Mouse (Mus musculus): ENCODE results near the gene Cacng2. TPM values are rescaled to one million over a fixed set of nuclear protein-coding genes. Genes with fewer than 3 reads are reported as not detected.
A peak's percentile ranks its signal among the peaks of the same experiment; 100 is the strongest.

Cacng2 gene
- polyA plus RNA-seq, 1 experiment from 2014 or later, result 12.7 TPM

- WGBS, result 79% methylated on average over 4 of the region's 4 CpGs
- Histone ChIP-seq H3K27ac (replicated peaks; ENCODE audit: low read depth, low read length) (no peak overlapping the region), H3K27me3 (ENCODE audit: control insufficient read depth, insufficient read depth, low read length) (no peaks in the 10 kb centered on the region), H3K9ac (replicated peaks; ENCODE audit: low read length) (no peak overlapping the region), H3K9me3 (ENCODE audit: control insufficient read depth, low read length) (no peaks in the 10 kb centered on the region), H3K4me3 (replicated peaks; ENCODE audit: low read depth, low read length) (no peak overlapping the region), H3K4me1 (ENCODE audit: control insufficient read depth, insufficient read depth, low read length) (peaks cover 13% of the 10 kb centered on the region; the same call in 1 of the 2 replicates), H3K4me2 (ENCODE audit: low read length) (no peak overlapping the region), H3K36me3 (ENCODE audit: control insufficient read depth, insufficient read depth, low read length) (no peaks in the 10 kb centered on the region)
- ATAC-seq (ENCODE audit: low FRiP score, low TSS enrichment), result no peak
- no peak for DNase-seq
These were observed 39.5 kb downstream of the Cacng2 start for GRCm38 (mm10) chr15:78080326-78080725.

DNA sequence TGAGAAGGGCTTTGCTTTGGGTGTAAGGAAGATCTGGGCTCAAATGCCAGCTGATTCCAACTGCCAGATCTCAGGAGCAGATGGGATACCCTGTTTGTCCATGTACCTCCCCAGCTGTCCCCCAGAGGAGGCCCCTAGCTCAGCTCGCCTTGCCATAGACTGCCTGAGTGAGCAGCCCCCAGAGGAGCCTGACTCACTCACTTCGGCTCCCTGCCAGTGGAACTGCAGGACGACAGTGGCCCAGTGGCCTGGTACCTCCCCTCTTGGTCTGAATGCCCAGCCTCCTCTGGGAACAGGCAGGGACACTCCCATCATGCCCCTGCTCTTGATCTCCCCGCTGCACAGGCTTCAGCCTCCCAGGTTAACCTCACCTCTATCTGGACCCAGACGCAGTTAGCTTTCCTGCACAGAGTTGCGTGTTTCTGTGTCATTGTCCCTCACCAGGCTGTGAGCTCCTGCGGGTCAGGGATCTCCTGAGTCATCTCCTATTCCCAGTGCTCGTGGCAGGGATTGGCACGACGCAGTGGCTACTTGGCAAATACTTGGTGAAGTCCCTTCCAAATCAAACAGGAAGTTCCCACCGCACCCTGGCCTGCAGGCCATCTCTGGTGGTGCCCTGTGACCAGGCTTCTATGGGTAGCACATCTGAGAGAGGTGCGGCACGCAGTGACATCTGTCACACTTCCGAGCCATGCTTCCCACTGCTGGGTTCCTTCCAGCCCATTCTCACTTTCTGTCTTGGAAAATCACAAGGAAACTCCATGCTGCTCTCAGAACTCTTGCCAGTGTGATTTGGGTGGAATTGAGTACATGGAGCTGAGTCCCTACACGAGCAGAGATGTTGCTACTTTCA is 40.8 kb downstream of the Cacng2 start:
- no peak overlapping the region for H3K4me2 ChIP-seq (ENCODE audit: low read length)
- 0 out of 2 replicates have a peak overlapping the region, but pooled peaks have one; percentile 26 for H3K9ac ChIP-seq (replicated peaks; ENCODE audit: low read length)
- no peaks in the 10 kb centered on the region for H3K9me3 ChIP-seq (ENCODE audit: control insufficient read depth, low read length)
- no peak overlapping the region for H3K4me3 ChIP-seq (replicated peaks; ENCODE audit: low read depth, low read length)
- H3K4me1 ChIP-seq (ENCODE audit: control insufficient read depth, insufficient read depth, low read length), result peaks cover 11% of the 10 kb centered on the region; the same call in 1 of the 2 replicates
- DNase-seq, result no peak
- H3K27me3 ChIP-seq (ENCODE audit: control insufficient read depth, insufficient read depth, low read length), result no peaks in the 10 kb centered on the region
- no peaks in the 10 kb centered on the region for H3K36me3 ChIP-seq (ENCODE audit: control insufficient read depth, insufficient read depth, low read length)
- no peak for ATAC-seq (ENCODE audit: low FRiP score, low TSS enrichment)
- 73% methylated on average over 15 of the region's 15 CpGs for WGBS
- no peak overlapping the region for H3K27ac ChIP-seq (replicated peaks; ENCODE audit: low read depth, low read length)

DNA sequence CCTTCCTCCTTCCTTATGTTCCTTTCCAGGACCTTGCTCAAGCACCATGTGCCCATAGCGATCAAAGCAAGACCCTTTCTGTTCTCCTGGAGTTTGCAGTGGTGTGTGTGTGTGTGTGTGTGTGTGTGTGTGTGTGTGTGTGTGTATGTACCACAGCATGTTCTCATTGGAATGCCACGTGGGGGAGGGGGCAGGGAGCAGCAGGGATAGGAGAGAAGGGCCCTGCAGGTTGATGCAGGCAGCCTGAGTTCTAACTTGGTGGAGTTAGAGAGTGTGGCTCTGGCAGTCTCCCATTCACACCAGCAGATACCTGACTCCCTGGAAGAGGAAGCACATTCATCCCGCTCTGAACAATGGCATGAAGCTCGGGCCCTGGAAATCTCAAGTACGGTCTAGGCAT is 41.6 kb downstream of the Cacng2 start:
- Histone ChIP-seq H3K9me3 (ENCODE audit: control insufficient read depth, low read length) (no peaks in the 10 kb centered on the region), H3K9ac (replicated peaks; ENCODE audit: low read length) (no peak overlapping the region), H3K36me3 (ENCODE audit: control insufficient read depth, insufficient read depth, low read length) (no peaks in the 10 kb centered on the region), H3K27me3 (ENCODE audit: control insufficient read depth, insufficient read depth, low read length) (no peaks in the 10 kb centered on the region), H3K27ac (replicated peaks; ENCODE audit: low read depth, low read length) (no peak overlapping the region), H3K4me1 (ENCODE audit: control insufficient read depth, insufficient read depth, low read length) (peaks cover 11% of the 10 kb centered on the region; the same call in 1 of the 2 replicates), H3K4me2 (ENCODE audit: low read length) (no peak overlapping the region), H3K4me3 (replicated peaks; ENCODE audit: low read depth, low read length) (no peak overlapping the region)
- DNase-seq (no peak), ATAC-seq (ENCODE audit: low FRiP score, low TSS enrichment) (no peak)
- WGBS, result 64% methylated on average over 5 of the region's 5 CpGs

- ATAC-seq (ENCODE audit: low FRiP score, low TSS enrichment) (no peak), DNase-seq (no peak)
- Histone ChIP-seq H3K36me3 (ENCODE audit: control insufficient read depth, insufficient read depth, low read length) (no peaks in the 10 kb centered on the region), H3K9me3 (ENCODE audit: control insufficient read depth, low read length) (no peaks in the 10 kb centered on the region), H3K4me3 (replicated peaks; ENCODE audit: low read depth, low read length) (no peak overlapping the region), H3K27me3 (ENCODE audit: control insufficient read depth, insufficient read depth, low read length) (no peaks in the 10 kb centered on the region), H3K27ac (replicated peaks; ENCODE audit: low read depth, low read length) (no peak overlapping the region), H3K9ac (replicated peaks; ENCODE audit: low read length) (no peak overlapping the region), H3K4me2 (ENCODE audit: low read length) (no peak overlapping the region), H3K4me1 (ENCODE audit: control insufficient read depth, insufficient read depth, low read length) (no peaks in the 10 kb centered on the region)
- WGBS, result 38% methylated on average over 3 of the region's 3 CpGs
These were observed 43.9 kb downstream of the Cacng2 start for GRCm38 (mm10) chr15:78075921-78076320.

DNA sequence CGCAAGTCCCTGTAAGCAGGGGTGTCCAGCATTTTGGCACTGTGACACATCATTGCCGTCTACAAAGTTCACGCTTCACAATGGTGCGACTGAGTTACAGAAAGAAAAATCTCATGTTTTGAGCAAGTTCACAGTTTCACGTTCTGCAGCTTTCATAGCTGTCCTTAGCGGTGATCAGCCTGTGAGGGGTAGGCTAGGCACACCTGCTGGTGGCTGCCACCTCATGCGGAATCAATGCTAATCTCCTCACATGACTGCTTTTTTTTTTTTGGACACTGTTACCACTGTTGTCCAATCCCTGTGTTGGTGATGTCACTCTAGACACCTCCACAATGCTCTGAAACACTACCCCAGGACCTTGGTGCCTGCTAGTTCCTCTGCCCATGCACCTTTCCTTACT is 46.7 kb downstream of the Cacng2 start:
- Histone ChIP-seq H3K9ac (replicated peaks; ENCODE audit: low read length) (no peak overlapping the region), H3K4me1 (ENCODE audit: control insufficient read depth, insufficient read depth, low read length) (no peaks in the 10 kb centered on the region), H3K4me2 (ENCODE audit: low read length) (no peak overlapping the region), H3K9me3 (ENCODE audit: control insufficient read depth, low read length) (no peaks in the 10 kb centered on the region), H3K27ac (replicated peaks; ENCODE audit: low read depth, low read length) (no peak overlapping the region), H3K36me3 (ENCODE audit: control insufficient read depth, insufficient read depth, low read length) (no peaks in the 10 kb centered on the region), H3K4me3 (replicated peaks; ENCODE audit: low read depth, low read length) (no peak overlapping the region), H3K27me3 (ENCODE audit: control insufficient read depth, insufficient read depth, low read length) (no peaks in the 10 kb centered on the region)
- ATAC-seq (ENCODE audit: low FRiP score, low TSS enrichment) (no peak), DNase-seq (no peak)
- 86% methylated on average over 7 of the region's 7 CpGs for WGBS

DNA sequence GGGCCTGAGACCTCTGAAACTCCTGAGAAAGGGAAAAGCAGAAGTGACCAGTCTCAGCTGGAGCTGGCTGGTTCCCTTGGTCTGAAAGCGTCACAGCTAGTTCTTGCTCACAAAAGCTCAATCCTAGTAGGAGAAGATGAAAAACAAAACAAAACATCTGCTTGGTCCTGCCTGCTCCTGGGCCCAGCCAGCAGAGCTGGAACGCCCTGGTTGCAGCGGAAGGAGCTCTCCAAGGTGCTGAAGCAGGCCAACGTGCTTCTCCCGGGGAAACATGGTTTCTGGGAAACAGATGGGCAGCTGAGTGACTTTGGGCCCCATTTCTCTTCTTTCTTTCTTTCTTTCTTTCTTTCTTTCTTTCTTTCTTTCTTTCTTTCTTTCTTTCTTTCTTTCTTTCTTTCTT is 53.4 kb downstream of the Cacng2 start:
- Histone ChIP-seq H3K9ac (replicated peaks; ENCODE audit: low read length) (no peak overlapping the region), H3K9me3 (ENCODE audit: control insufficient read depth, low read length) (no peaks in the 10 kb centered on the region), H3K27ac (replicated peaks; ENCODE audit: low read depth, low read length) (no peak overlapping the region), H3K4me3 (replicated peaks; ENCODE audit: low read depth, low read length) (no peak overlapping the region), H3K4me1 (ENCODE audit: control insufficient read depth, insufficient read depth, low read length) (peaks cover 15% of the 10 kb centered on the region), H3K27me3 (ENCODE audit: control insufficient read depth, insufficient read depth, low read length) (no peaks in the 10 kb centered on the region), H3K36me3 (ENCODE audit: control insufficient read depth, insufficient read depth, low read length) (no peaks in the 10 kb centered on the region), H3K4me2 (ENCODE audit: low read length) (no peak overlapping the region)
- no peak for ATAC-seq (ENCODE audit: low FRiP score, low TSS enrichment)
- DNase-seq, result peak; percentile 68
- WGBS, result under 1% methylated on average over 5 of the region's 5 CpGs

GRCm38 (mm10) chr15:78065541-78065940 is 54.3 kb downstream of the Cacng2 start:
- 9% methylated on average over 5 of the region's 5 CpGs for WGBS
- Histone ChIP-seq H3K4me3 (replicated peaks; ENCODE audit: low read depth, low read length) (no peak overlapping the region), H3K27me3 (ENCODE audit: control insufficient read depth, insufficient read depth, low read length) (no peaks in the 10 kb centered on the region), H3K9ac (replicated peaks; ENCODE audit: low read length) (no peak overlapping the region), H3K36me3 (ENCODE audit: control insufficient read depth, insufficient read depth, low read length) (no peaks in the 10 kb centered on the region), H3K9me3 (ENCODE audit: control insufficient read depth, low read length) (no peaks in the 10 kb centered on the region), H3K27ac (replicated peaks; ENCODE audit: low read depth, low read length) (no peak overlapping the region), H3K4me1 (ENCODE audit: control insufficient read depth, insufficient read depth, low read length) (peaks cover 15% of the 10 kb centered on the region), H3K4me2 (ENCODE audit: low read length) (no peak overlapping the region)
- ATAC-seq (ENCODE audit: low FRiP score, low TSS enrichment), result no peak
- DNase-seq, result no peak

- DNase-seq, result peak; percentile 49
- no peaks in the 10 kb centered on the region for H3K9me3 ChIP-seq (ENCODE audit: control insufficient read depth, low read length)
- H3K9ac ChIP-seq (replicated peaks; ENCODE audit: low read length), result no peak overlapping the region; the same call in 1 of the 2 replicates
- no peak for ATAC-seq (ENCODE audit: low FRiP score, low TSS enrichment)
- no peak overlapping the region for H3K4me2 ChIP-seq (ENCODE audit: low read length)
- peaks cover 15% of the 10 kb centered on the region for H3K4me1 ChIP-seq (ENCODE audit: control insufficient read depth, insufficient read depth, low read length)
- peak overlapping the region; percentile 66 for H3K27ac ChIP-seq (replicated peaks; ENCODE audit: low read depth, low read length)
- H3K27me3 ChIP-seq (ENCODE audit: control insufficient read depth, insufficient read depth, low read length), result no peaks in the 10 kb centered on the region
- WGBS, result 49% methylated on average over 6 of the region's 6 CpGs
- no peak overlapping the region for H3K4me3 ChIP-seq (replicated peaks; ENCODE audit: low read depth, low read length)
- no peaks in the 10 kb centered on the region for H3K36me3 ChIP-seq (ENCODE audit: control insufficient read depth, insufficient read depth, low read length)
These were observed 55.5 kb downstream of the Cacng2 start for GRCm38 (mm10) chr15:78064340-78064739.

DNA sequence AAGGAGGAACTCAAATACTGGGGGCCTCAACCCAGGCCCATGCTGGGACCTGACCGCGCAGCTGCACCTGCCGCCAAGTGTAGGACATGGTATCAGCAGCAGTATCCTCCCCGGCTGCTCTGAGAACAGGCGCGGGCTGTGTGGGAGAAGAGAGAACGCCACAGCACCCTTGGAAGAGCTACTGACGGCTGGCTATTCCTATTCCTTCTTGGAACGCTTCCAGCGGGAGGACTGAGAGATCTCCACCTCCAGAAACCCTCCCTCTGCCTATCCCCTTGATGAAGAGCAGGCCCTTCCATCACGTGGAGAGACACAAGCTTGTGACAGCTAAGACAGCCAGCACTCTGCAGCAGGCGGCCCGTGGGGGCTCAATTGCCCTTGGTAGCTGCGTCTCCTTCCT is 57.4 kb downstream of the Cacng2 start:
- no peak overlapping the region for H3K9ac ChIP-seq (replicated peaks; ENCODE audit: low read length)
- no peak overlapping the region for H3K4me3 ChIP-seq (replicated peaks; ENCODE audit: low read depth, low read length)
- WGBS, result 73% methylated on average over 14 of the region's 14 CpGs
- no peak overlapping the region for H3K27ac ChIP-seq (replicated peaks; ENCODE audit: low read depth, low read length)
- H3K4me1 ChIP-seq (ENCODE audit: control insufficient read depth, insufficient read depth, low read length), result peaks cover 15% of the 10 kb centered on the region
- DNase-seq (no peak), ATAC-seq (ENCODE audit: low FRiP score, low TSS enrichment) (no peak)
- H3K27me3 ChIP-seq (ENCODE audit: control insufficient read depth, insufficient read depth, low read length), result no peaks in the 10 kb centered on the region
- H3K9me3 ChIP-seq (ENCODE audit: control insufficient read depth, low read length), result no peaks in the 10 kb centered on the region
- H3K4me2 ChIP-seq (ENCODE audit: low read length), result no peak overlapping the region
- H3K36me3 ChIP-seq (ENCODE audit: control insufficient read depth, insufficient read depth, low read length), result no peaks in the 10 kb centered on the region

Data from midbrain, embryonic 14.5 days (tissue).